Mouse (Mus musculus) MEL (cell line): ENCODE measurements around the gene Dmc1. TPM values are rescaled to one million over a fixed set of nuclear protein-coding genes. Genes with fewer than 3 reads are reported as not detected.

Experiments used
- DNase-seq: peaks from one replicate; pipeline ENCODE4 v3.0.0; 2011; ENCODE audit warnings: low read depth, low spot score
- H3K27ac ChIP-seq: 2 replicates; pipeline ENCODE4 v1.5.1; 2012; ENCODE audit warnings: low read depth, mild to moderate bottlenecking, control low read depth, low read length, moderate library complexity; ENCODE audit not compliant: control insufficient read depth
- H3K27me3 ChIP-seq, 2 experiments: fragments of 150-350 bp in 1 of 2; sonication (generic) in 1 of 2; 2 replicates each; pipeline ENCODE4 v1.6.1; 2012; ENCODE audit warnings: low read length in 2 of 2, mild to moderate bottlenecking in 2 of 2, improper control_type of control experiment in 1 of 2, moderate library complexity in 1 of 2; ENCODE audit not compliant: insufficient read depth in 2 of 2, control insufficient read depth in 1 of 2
- H3K36me3 ChIP-seq, 2 experiments: 2 replicates each; pipeline ENCODE4 v1.6.1; 2012 to 2014; ENCODE audit warnings: low read length in 2 of 2, improper control_type of control experiment in 1 of 2, inconsistent platforms in 1 of 2, mild to moderate bottlenecking in 1 of 2; ENCODE audit not compliant: insufficient read depth in 2 of 2, control insufficient read depth in 1 of 2
- H3K4me1 ChIP-seq, 2 experiments: fragments of 150-350 bp in 1 of 2; sonication (generic) in 1 of 2; 2 replicates each; pipeline ENCODE4 v1.6.1; 2012; ENCODE audit warnings: low read length in 2 of 2, improper control_type of control experiment in 1 of 2, mild to moderate bottlenecking in 1 of 2; ENCODE audit not compliant: insufficient read depth in 2 of 2, control insufficient read depth in 1 of 2
- H3K4me3 ChIP-seq, 2 experiments: fragments of 150-350 bp in 1 of 2; sonication (generic) in 1 of 2; 2 replicates each; pipeline ENCODE4 v1.5.1; 2012; ENCODE audit warnings: low read depth in 2 of 2, low read length in 2 of 2, mild to moderate bottlenecking in 2 of 2, moderate library complexity in 2 of 2, control low read depth in 1 of 2, improper control_type of control experiment in 1 of 2; ENCODE audit not compliant: control insufficient read depth in 1 of 2, insufficient read depth in 1 of 2
- H3K79me2 ChIP-seq: 2 replicates; pipeline ENCODE4 v1.6.1; 2012; ENCODE audit warnings: mild to moderate bottlenecking, low read length, moderate library complexity; ENCODE audit not compliant: control insufficient read depth, poor library complexity, insufficient read depth
- H3K9ac ChIP-seq: 2 replicates; pipeline ENCODE4 v1.6.1; 2012; ENCODE audit warnings: low read depth, mild to moderate bottlenecking, control low read depth, low read length, moderate library complexity; ENCODE audit not compliant: control insufficient read depth, poor library complexity, severe bottlenecking
- H3K9me3 ChIP-seq: fragments of 150-350 bp; sonication (generic); replicated peaks from 2 replicates; pipeline ENCODE4 v1.6.1; 2012; ENCODE audit warnings: mild to moderate bottlenecking, low read length, improper control_type of control experiment, moderate library complexity; ENCODE audit not compliant: insufficient read depth
- BHLHE40 ChIP-seq: IDR thresholded peaks from 2 replicates; pipeline ENCODE4 v1.6.1; 2012; ENCODE audit warnings: low read depth, mild to moderate bottlenecking, inconsistent platforms, low read length, improper control_type of control experiment, borderline replicate concordance
- CHD2 ChIP-seq: IDR thresholded peaks from 2 replicates; pipeline ENCODE4 v1.6.1; 2011; ENCODE audit warnings: low read length, improper control_type of control experiment
- CTCF ChIP-seq, 3 experiments: IDR thresholded peaks in 2 of 3; conservative IDR thresholded peaks in 1 of 3; 2 replicates each; pipeline ENCODE4 v1.5.1; 2011 to 2012; ENCODE audit warnings: low read length in 3 of 3, low read depth in 2 of 3, mild to moderate bottlenecking in 2 of 3, improper control_type of control experiment in 1 of 3, inconsistent platforms in 1 of 3, mixed read lengths in 1 of 3, moderate library complexity in 1 of 3; ENCODE audit not compliant: control insufficient read depth in 1 of 3, insufficient read depth in 1 of 3, poor library complexity in 1 of 3, severe bottlenecking in 1 of 3
- E2F4 ChIP-seq: IDR thresholded peaks from 2 replicates; pipeline ENCODE4 v1.6.1; 2011; ENCODE audit warnings: low read depth, low read length, improper control_type of control experiment, borderline replicate concordance
- EP300 ChIP-seq, 2 experiments: IDR thresholded peaks; 2 replicates each; pipeline ENCODE4 v1.6.1; 2011; ENCODE audit warnings: improper control_type of control experiment in 2 of 2, low read length in 2 of 2, low read depth in 1 of 2, mild to moderate bottlenecking in 1 of 2
- GABPA ChIP-seq: IDR thresholded peaks from 2 replicates; pipeline ENCODE4 v1.6.1; 2012; ENCODE audit warnings: low read depth, mild to moderate bottlenecking, inconsistent platforms, low read length, improper control_type of control experiment, moderate library complexity
- JUND ChIP-seq: IDR thresholded peaks from 2 replicates; pipeline ENCODE4 v1.6.1; 2011; ENCODE audit warnings: low read depth, mild to moderate bottlenecking, improper control_type of control experiment, low read length
- MAFK ChIP-seq: IDR thresholded peaks from 2 replicates; pipeline ENCODE4 v1.6.1; 2011; ENCODE audit warnings: low read depth, mild to moderate bottlenecking, low read length, improper control_type of control experiment, borderline replicate concordance
- MAX ChIP-seq: IDR thresholded peaks from 2 replicates; pipeline ENCODE4 v1.6.1; 2011; ENCODE audit warnings: low read length, improper control_type of control experiment
- MAZ ChIP-seq: IDR thresholded peaks from 2 replicates; pipeline ENCODE4 v1.6.1; 2012; ENCODE audit warnings: low read depth, mild to moderate bottlenecking, inconsistent platforms, low read length, improper control_type of control experiment
- MYC ChIP-seq: IDR thresholded peaks from 2 replicates; pipeline ENCODE4 v1.6.1; 2011; ENCODE audit warnings: low read depth, mild to moderate bottlenecking, low read length, improper control_type of control experiment, moderate library complexity
- NELFE ChIP-seq: IDR thresholded peaks from 2 replicates; pipeline ENCODE4 v1.6.1; 2011; ENCODE audit warnings: low read depth, low read length, improper control_type of control experiment
- POLR2A ChIP-seq, 2 experiments: IDR thresholded peaks; 2 replicates each; pipeline ENCODE4 v1.6.1; 2011 to 2012; ENCODE audit warnings: low read length in 2 of 2, mild to moderate bottlenecking in 2 of 2, control low read depth in 1 of 2, improper control_type of control experiment in 1 of 2, low read depth in 1 of 2, moderate library complexity in 1 of 2; ENCODE audit not compliant: control insufficient read depth in 1 of 2, insufficient read depth in 1 of 2, poor library complexity in 1 of 2
- POLR2AphosphoS5 ChIP-seq: IDR thresholded peaks from 2 replicates; pipeline ENCODE4 v1.6.1; 2012; ENCODE audit warnings: low read depth, borderline replicate concordance, mild to moderate bottlenecking, inconsistent platforms, low read length, moderate library complexity, mixed read lengths
- RAD21 ChIP-seq: IDR thresholded peaks from 2 replicates; pipeline ENCODE4 v1.6.1; 2011; ENCODE audit warnings: mild to moderate bottlenecking, low read depth, low read length, improper control_type of control experiment
- RCOR1 ChIP-seq: IDR thresholded peaks from 2 replicates; pipeline ENCODE4 v1.6.1; 2012; ENCODE audit warnings: low read depth, mild to moderate bottlenecking, inconsistent platforms, low read length, improper control_type of control experiment
- SMC3 ChIP-seq: IDR thresholded peaks from 2 replicates; pipeline ENCODE4 v1.6.1; 2011; ENCODE audit warnings: low read depth, low read length, improper control_type of control experiment
- TAL1 ChIP-seq: IDR thresholded peaks from 2 replicates; pipeline ENCODE4 v1.6.1; 2012; ENCODE audit warnings: mild to moderate bottlenecking, inconsistent platforms, low read length, moderate library complexity, mixed read lengths
- TCF12 ChIP-seq: IDR thresholded peaks from 2 replicates; pipeline ENCODE4 v1.6.1; 2014; ENCODE audit warnings: low read depth, mild to moderate bottlenecking, inconsistent platforms, low read length, improper control_type of control experiment, moderate library complexity
- ZNF384 ChIP-seq: IDR thresholded peaks from 2 replicates; pipeline ENCODE4 v1.6.1; 2012; ENCODE audit warnings: low read depth, mild to moderate bottlenecking, inconsistent platforms, low read length, improper control_type of control experiment
- polyA plus RNA-seq, 2 experiments: library from polyadenylated mRNA; stranded (reverse) in 1 of 2; unstranded in 1 of 2; fragments of >175 nt in 1 of 2; fragments of >200 nt in 1 of 2; gene quantifications; 2 replicates each; pipeline versions ENCODE4 v1.2.1 to v1.2.4; 2012; ENCODE audit warnings: low replicate concordance in 2 of 2, low read depth in 1 of 2; ENCODE audit not compliant: insufficient read length in 2 of 2, insufficient read depth in 1 of 2, missing spikeins in 1 of 2
- total RNA-seq: library from RNA; depleted of rRNA; stranded (reverse); fragments of 300-350 nt; gene quantifications from 2 replicates; pipeline ENCODE4 v1.2.3, GENCODE M21; 2012

Gene Dmc1
- total and polyA plus RNA-seq, 3 experiments, result not detected

DNA sequence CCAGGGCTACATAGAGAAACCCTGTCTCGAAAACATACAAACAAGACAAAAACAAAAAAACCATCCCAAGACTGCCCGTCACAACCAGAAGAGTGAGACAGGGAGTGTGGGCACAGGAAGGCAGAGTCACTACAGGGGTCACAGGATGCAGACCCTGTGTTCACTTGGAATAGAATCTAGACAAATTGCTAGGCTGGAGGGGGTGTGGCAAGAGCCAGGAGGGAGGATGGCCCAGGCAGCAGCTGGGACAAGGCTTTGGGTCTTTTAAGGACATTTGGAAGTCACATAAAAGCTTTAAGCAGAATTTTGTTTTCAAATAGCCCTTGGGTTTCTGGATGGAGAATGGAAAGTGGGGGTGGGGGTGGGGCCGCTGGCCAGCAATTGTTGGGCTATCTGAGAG is 86.3 kb downstream of the Dmc1 start:
- peaks cover 0 to 9% of the 10 kb centered on the region in 2 experiments; a peak in 3 of 4 replicates for H3K36me3 ChIP-seq
- H3K9me3 ChIP-seq, result no peaks in the 10 kb centered on the region
- H3K4me3 ChIP-seq, result no peak overlapping the region
- H3K4me1 ChIP-seq, result peaks cover 0 to 23% of the 10 kb centered on the region in 2 experiments; a peak in 3 of 4 replicates
- no peak overlapping the region for H3K9ac ChIP-seq
- no peaks in the 10 kb centered on the region for H3K79me2 ChIP-seq
- no peaks in the 10 kb centered on the region for H3K27me3 ChIP-seq
- TF ChIP-seq CHD2, result no peak
- TF ChIP-seq TCF12, result no peak
- TF ChIP-seq RAD21, result no peak
- TF ChIP-seq EP300 (IDR thresholded peaks at IDR 0.05; ENCODE audit: low read depth in 1 of 2, low read length in 2 of 2), result no peak
- TF ChIP-seq MAZ, result no peak
- TF ChIP-seq MYC, result no peak
- TF ChIP-seq JUND, result no peak
- no peak for TF ChIP-seq SMC3
- no peak for DNase-seq
- H3K27ac ChIP-seq, result no peak overlapping the region

DNA sequence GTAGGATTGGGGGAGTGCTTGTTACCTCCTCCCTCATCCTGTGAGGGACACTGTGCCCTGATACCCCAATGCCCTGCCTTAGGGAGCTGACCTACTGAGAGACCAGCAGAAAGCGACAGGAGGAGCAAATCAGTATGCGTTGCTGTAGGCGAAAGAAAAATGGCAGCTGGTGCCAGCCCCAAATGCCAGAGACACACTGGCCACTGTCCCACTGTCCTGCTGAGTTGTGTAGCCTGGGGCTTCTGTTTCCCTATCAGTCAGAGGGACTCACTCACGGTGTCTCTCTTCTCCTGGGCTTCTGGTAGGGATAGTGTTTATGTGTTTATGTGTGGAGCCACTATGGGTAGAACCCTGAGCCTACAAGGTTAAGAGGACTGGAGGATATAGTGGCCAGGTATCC is 87.2 kb downstream of the Dmc1 start:
- TF ChIP-seq RCOR1, result no peak
- TF ChIP-seq CTCF (IDR thresholded peaks at IDR 0.05 in 2 of 3, conservative IDR thresholded peaks at IDR 0.05 in 1 of 3; ENCODE audit: control insufficient read depth in 1 of 3, insufficient read depth in 1 of 3, low read depth in 2 of 3, low read length in 3 of 3, poor library complexity in 1 of 3, severe bottlenecking in 1 of 3), result no peak
- no peak for TF ChIP-seq CHD2
- no peak for TF ChIP-seq NELFE
- no peak for TF ChIP-seq POLR2AphosphoS5
- no peak for TF ChIP-seq E2F4
- no peak for TF ChIP-seq POLR2A (IDR thresholded peaks at IDR 0.05; ENCODE audit: control insufficient read depth in 1 of 2, insufficient read depth in 1 of 2, low read depth in 1 of 2, low read length in 2 of 2, poor library complexity in 1 of 2)
- no peak for TF ChIP-seq RAD21
- TF ChIP-seq GABPA, result no peak
- no peak for TF ChIP-seq TAL1
- TF ChIP-seq BHLHE40, result no peak
- no peak for TF ChIP-seq MAX
- no peak for TF ChIP-seq ZNF384
- TF ChIP-seq MAFK, result no peak
- no peaks in the 10 kb centered on the region for H3K79me2 ChIP-seq
- DNase-seq, result no peak
- H3K4me1 ChIP-seq, result peaks cover 0 to 23% of the 10 kb centered on the region in 2 experiments; a peak in 3 of 4 replicates
- H3K9ac ChIP-seq, result no peak overlapping the region
- H3K27me3 ChIP-seq, result no peaks in the 10 kb centered on the region
- no peak overlapping the region for H3K4me3 ChIP-seq
- no peaks in the 10 kb centered on the region for H3K9me3 ChIP-seq
- H3K36me3 ChIP-seq, result peaks cover 0 to 9% of the 10 kb centered on the region in 2 experiments; a peak in 2 of 4 replicates
- no peak overlapping the region for H3K27ac ChIP-seq
